Mouse (Mus musculus) MEL (cell line): Measurements from ENCODE around the gene Ddx43. TPM values are rescaled to one million over a fixed set of nuclear protein-coding genes. Genes with fewer than 3 reads are reported as not detected.
A peak's percentile ranks its signal among the peaks of the same experiment; 100 is the strongest.

ENCODE experiments used
- DNase-seq: peaks from one replicate; pipeline ENCODE4 v3.0.0; 2011; ENCODE audit warnings: low read depth, low spot score
- H3K27ac ChIP-seq: 2 replicates; pipeline ENCODE4 v1.5.1; 2012; ENCODE audit warnings: low read depth, mild to moderate bottlenecking, control low read depth, low read length, moderate library complexity; ENCODE audit not compliant: control insufficient read depth
- H3K27me3 ChIP-seq, 2 experiments: fragments of 150-350 bp in 1 of 2; sonication (generic) in 1 of 2; 2 replicates each; pipeline ENCODE4 v1.6.1; 2012; ENCODE audit warnings: low read length in 2 of 2, mild to moderate bottlenecking in 2 of 2, improper control_type of control experiment in 1 of 2, moderate library complexity in 1 of 2; ENCODE audit not compliant: insufficient read depth in 2 of 2, control insufficient read depth in 1 of 2
- H3K36me3 ChIP-seq, 2 experiments: 2 replicates each; pipeline ENCODE4 v1.6.1; 2012 to 2014; ENCODE audit warnings: low read length in 2 of 2, improper control_type of control experiment in 1 of 2, inconsistent platforms in 1 of 2, mild to moderate bottlenecking in 1 of 2; ENCODE audit not compliant: insufficient read depth in 2 of 2, control insufficient read depth in 1 of 2
- H3K4me1 ChIP-seq, 2 experiments: fragments of 150-350 bp in 1 of 2; sonication (generic) in 1 of 2; 2 replicates each; pipeline ENCODE4 v1.6.1; 2012; ENCODE audit warnings: low read length in 2 of 2, improper control_type of control experiment in 1 of 2, mild to moderate bottlenecking in 1 of 2; ENCODE audit not compliant: insufficient read depth in 2 of 2, control insufficient read depth in 1 of 2
- H3K4me3 ChIP-seq, 2 experiments: fragments of 150-350 bp in 1 of 2; sonication (generic) in 1 of 2; 2 replicates each; pipeline ENCODE4 v1.5.1; 2012; ENCODE audit warnings: low read depth in 2 of 2, low read length in 2 of 2, mild to moderate bottlenecking in 2 of 2, moderate library complexity in 2 of 2, control low read depth in 1 of 2, improper control_type of control experiment in 1 of 2; ENCODE audit not compliant: control insufficient read depth in 1 of 2, insufficient read depth in 1 of 2
- H3K79me2 ChIP-seq: 2 replicates; pipeline ENCODE4 v1.6.1; 2012; ENCODE audit warnings: mild to moderate bottlenecking, low read length, moderate library complexity; ENCODE audit not compliant: control insufficient read depth, poor library complexity, insufficient read depth
- H3K9ac ChIP-seq: 2 replicates; pipeline ENCODE4 v1.6.1; 2012; ENCODE audit warnings: low read depth, mild to moderate bottlenecking, control low read depth, low read length, moderate library complexity; ENCODE audit not compliant: control insufficient read depth, poor library complexity, severe bottlenecking
- H3K9me3 ChIP-seq: fragments of 150-350 bp; sonication (generic); replicated peaks from 2 replicates; pipeline ENCODE4 v1.6.1; 2012; ENCODE audit warnings: mild to moderate bottlenecking, low read length, improper control_type of control experiment, moderate library complexity; ENCODE audit not compliant: insufficient read depth
- BHLHE40 ChIP-seq: IDR thresholded peaks from 2 replicates; pipeline ENCODE4 v1.6.1; 2012; ENCODE audit warnings: low read depth, mild to moderate bottlenecking, inconsistent platforms, low read length, improper control_type of control experiment, borderline replicate concordance
- CHD1 ChIP-seq: IDR thresholded peaks from 2 replicates; pipeline ENCODE4 v1.6.1; 2012; ENCODE audit warnings: low read depth, mild to moderate bottlenecking, inconsistent platforms, low read length, improper control_type of control experiment
- CHD2 ChIP-seq: IDR thresholded peaks from 2 replicates; pipeline ENCODE4 v1.6.1; 2011; ENCODE audit warnings: low read length, improper control_type of control experiment
- E2F4 ChIP-seq: IDR thresholded peaks from 2 replicates; pipeline ENCODE4 v1.6.1; 2011; ENCODE audit warnings: low read depth, low read length, improper control_type of control experiment, borderline replicate concordance
- ELF1 ChIP-seq: IDR thresholded peaks from 2 replicates; pipeline ENCODE4 v1.6.1; 2014; ENCODE audit warnings: low read depth, mild to moderate bottlenecking, inconsistent platforms, low read length, improper control_type of control experiment, moderate library complexity
- ETS1 ChIP-seq: IDR thresholded peaks from 2 replicates; pipeline ENCODE4 v1.6.1; 2012; ENCODE audit warnings: low read depth, mild to moderate bottlenecking, inconsistent platforms, low read length, improper control_type of control experiment, moderate library complexity
- GABPA ChIP-seq: IDR thresholded peaks from 2 replicates; pipeline ENCODE4 v1.6.1; 2012; ENCODE audit warnings: low read depth, mild to moderate bottlenecking, inconsistent platforms, low read length, improper control_type of control experiment, moderate library complexity
- GATA1 ChIP-seq: IDR thresholded peaks from 2 replicates; pipeline ENCODE4 v1.6.1; 2011; ENCODE audit warnings: low read depth, low read length, improper control_type of control experiment
- HCFC1 ChIP-seq: IDR thresholded peaks from 2 replicates; pipeline ENCODE4 v1.6.1; 2012; ENCODE audit warnings: low read depth, mild to moderate bottlenecking, inconsistent platforms, low read length, improper control_type of control experiment, moderate library complexity
- MAFK ChIP-seq: IDR thresholded peaks from 2 replicates; pipeline ENCODE4 v1.6.1; 2011; ENCODE audit warnings: low read depth, mild to moderate bottlenecking, low read length, improper control_type of control experiment, borderline replicate concordance
- MAX ChIP-seq: IDR thresholded peaks from 2 replicates; pipeline ENCODE4 v1.6.1; 2011; ENCODE audit warnings: low read length, improper control_type of control experiment
- MEF2A ChIP-seq: IDR thresholded peaks from 2 replicates; pipeline ENCODE4 v1.6.1; 2014; ENCODE audit warnings: low read depth, mild to moderate bottlenecking, inconsistent platforms, low read length, improper control_type of control experiment; ENCODE audit not compliant: poor library complexity, insufficient replicate concordance, severe bottlenecking; ENCODE audit errors: extremely low read depth
- MYB ChIP-seq: IDR thresholded peaks from 2 replicates; pipeline ENCODE4 v1.6.1; 2011; ENCODE audit warnings: mild to moderate bottlenecking, low read depth, low read length, improper control_type of control experiment
- MYC ChIP-seq: IDR thresholded peaks from 2 replicates; pipeline ENCODE4 v1.6.1; 2011; ENCODE audit warnings: low read depth, mild to moderate bottlenecking, low read length, improper control_type of control experiment, moderate library complexity
- NELFE ChIP-seq: IDR thresholded peaks from 2 replicates; pipeline ENCODE4 v1.6.1; 2011; ENCODE audit warnings: low read depth, low read length, improper control_type of control experiment
- NRF1 ChIP-seq: IDR thresholded peaks from 2 replicates; pipeline ENCODE4 v1.6.1; 2014; ENCODE audit warnings: low read depth, mild to moderate bottlenecking, inconsistent platforms, low read length, improper control_type of control experiment, moderate library complexity; ENCODE audit not compliant: poor library complexity, insufficient read depth, severe bottlenecking
- POLR2A ChIP-seq, 2 experiments: IDR thresholded peaks; 2 replicates each; pipeline ENCODE4 v1.6.1; 2011 to 2012; ENCODE audit warnings: low read length in 2 of 2, mild to moderate bottlenecking in 2 of 2, control low read depth in 1 of 2, improper control_type of control experiment in 1 of 2, low read depth in 1 of 2, moderate library complexity in 1 of 2; ENCODE audit not compliant: control insufficient read depth in 1 of 2, insufficient read depth in 1 of 2, poor library complexity in 1 of 2
- POLR2AphosphoS2 ChIP-seq: IDR thresholded peaks from 2 replicates; pipeline ENCODE4 v1.6.1; 2011; ENCODE audit warnings: low read length, improper control_type of control experiment
- POLR2AphosphoS5 ChIP-seq: IDR thresholded peaks from 2 replicates; pipeline ENCODE4 v1.6.1; 2012; ENCODE audit warnings: low read depth, borderline replicate concordance, mild to moderate bottlenecking, inconsistent platforms, low read length, moderate library complexity, mixed read lengths
- RAD21 ChIP-seq: IDR thresholded peaks from 2 replicates; pipeline ENCODE4 v1.6.1; 2011; ENCODE audit warnings: mild to moderate bottlenecking, low read depth, low read length, improper control_type of control experiment
- RCOR1 ChIP-seq: IDR thresholded peaks from 2 replicates; pipeline ENCODE4 v1.6.1; 2012; ENCODE audit warnings: low read depth, mild to moderate bottlenecking, inconsistent platforms, low read length, improper control_type of control experiment
- SIN3A ChIP-seq: IDR thresholded peaks from 2 replicates; pipeline ENCODE4 v1.6.1; 2012; ENCODE audit warnings: low read length, improper control_type of control experiment, inconsistent platforms
- SMC3 ChIP-seq: IDR thresholded peaks from 2 replicates; pipeline ENCODE4 v1.6.1; 2011; ENCODE audit warnings: low read depth, low read length, improper control_type of control experiment
- TAL1 ChIP-seq: IDR thresholded peaks from 2 replicates; pipeline ENCODE4 v1.6.1; 2012; ENCODE audit warnings: mild to moderate bottlenecking, inconsistent platforms, low read length, moderate library complexity, mixed read lengths
- TBP ChIP-seq: IDR thresholded peaks from 2 replicates; pipeline ENCODE4 v1.8.0; 2011; ENCODE audit warnings: low read depth, low read length, improper control_type of control experiment
- TCF12 ChIP-seq: IDR thresholded peaks from 2 replicates; pipeline ENCODE4 v1.6.1; 2014; ENCODE audit warnings: low read depth, mild to moderate bottlenecking, inconsistent platforms, low read length, improper control_type of control experiment, moderate library complexity
- UBTF ChIP-seq: IDR thresholded peaks from 2 replicates; pipeline ENCODE4 v1.6.1; 2012; ENCODE audit warnings: low read depth, mild to moderate bottlenecking, inconsistent platforms, low read length, improper control_type of control experiment, moderate library complexity, borderline replicate concordance; ENCODE audit not compliant: insufficient read depth
- USF1 ChIP-seq: IDR thresholded peaks from 2 replicates; pipeline ENCODE4 v1.6.1; 2014; ENCODE audit warnings: low read depth, mild to moderate bottlenecking, inconsistent platforms, low read length, improper control_type of control experiment, moderate library complexity
- USF2 ChIP-seq, 2 experiments: IDR thresholded peaks; 2 replicates each; pipeline ENCODE4 v1.6.1; 2011 to 2012; ENCODE audit warnings: improper control_type of control experiment in 2 of 2, low read length in 2 of 2, borderline replicate concordance in 1 of 2, inconsistent platforms in 1 of 2, low read depth in 1 of 2, mild to moderate bottlenecking in 1 of 2; ENCODE audit not compliant: insufficient read depth in 1 of 2
- ZC3H11A ChIP-seq: IDR thresholded peaks from 2 replicates; pipeline ENCODE4 v1.6.1; 2012; ENCODE audit warnings: low read depth, mild to moderate bottlenecking, inconsistent platforms, low read length, improper control_type of control experiment
- ZNF384 ChIP-seq: IDR thresholded peaks from 2 replicates; pipeline ENCODE4 v1.6.1; 2012; ENCODE audit warnings: low read depth, mild to moderate bottlenecking, inconsistent platforms, low read length, improper control_type of control experiment
- polyA plus RNA-seq, 2 experiments: library from polyadenylated mRNA; stranded (reverse) in 1 of 2; unstranded in 1 of 2; fragments of >175 nt in 1 of 2; fragments of >200 nt in 1 of 2; gene quantifications; 2 replicates each; pipeline versions ENCODE4 v1.2.1 to v1.2.4; 2012; ENCODE audit warnings: low replicate concordance in 2 of 2, low read depth in 1 of 2; ENCODE audit not compliant: insufficient read length in 2 of 2, insufficient read depth in 1 of 2, missing spikeins in 1 of 2
- total RNA-seq: library from RNA; depleted of rRNA; stranded (reverse); fragments of 300-350 nt; gene quantifications from 2 replicates; pipeline ENCODE4 v1.2.3, GENCODE M21; 2012

The Ddx43 gene
- total and polyA plus RNA-seq, 3 experiments: 5.5 to 7.2 TPM; not detected in 1

- no peak for TF ChIP-seq MEF2A
- peak; percentile 74 for TF ChIP-seq ZNF384
- no peak for TF ChIP-seq POLR2AphosphoS2
- no peak for TF ChIP-seq BHLHE40
- TF ChIP-seq, all 39 proteins: peak for 1
- H3K4me1 ChIP-seq: peaks cover 6 to 11% of the 10 kb centered on the region in 2 experiments; a peak in 3 of 4 replicates
- DNase-seq: no peak
- H3K9me3 ChIP-seq: no peaks in the 10 kb centered on the region
- H3K27ac ChIP-seq: peak overlapping the region; percentile 33
- H3K4me3 ChIP-seq: peak overlapping the region; percentile 35 to 37; a peak in 3 of 4 replicates
- H3K27me3 ChIP-seq: no peaks in the 10 kb centered on the region
- peak overlapping the region; percentile 39 for H3K9ac ChIP-seq
- peaks cover 17% of the 10 kb centered on the region for H3K79me2 ChIP-seq
- peaks cover 0 to 15% of the 10 kb centered on the region in 2 experiments for H3K36me3 ChIP-seq
Observed at GRCm38 (mm10) chr9:78395244-78395629, 340 bp upstream of the Ddx43 start.

DNA sequence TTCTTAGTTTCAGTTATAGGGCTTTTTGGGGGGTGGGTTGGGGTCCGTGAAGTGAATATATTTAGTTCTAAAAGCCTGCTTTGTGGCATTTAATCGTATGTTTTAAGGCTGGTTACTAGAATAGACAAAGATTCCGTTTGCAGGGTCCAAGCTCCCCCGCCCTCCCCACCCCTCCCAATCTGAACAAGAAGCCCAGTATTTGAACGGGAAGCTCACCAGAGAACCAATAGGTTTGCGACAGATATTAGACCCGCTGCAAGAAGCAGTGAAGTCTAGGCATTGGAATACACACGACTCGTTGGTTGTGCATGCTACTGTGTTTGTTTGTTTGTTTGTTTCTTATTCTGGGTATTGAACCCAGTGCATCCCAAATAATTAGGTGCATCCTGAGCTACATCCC is 940 bp downstream of the Ddx43 start:
- Histone ChIP-seq H3K36me3 (peaks cover 2 to 15% of the 10 kb centered on the region in 2 experiments), H3K9me3 (no peaks in the 10 kb centered on the region), H3K9ac (peak overlapping the region; percentile 77), H3K4me3 (peak overlapping the region; percentile 80 to 87), H3K79me2 (peaks cover 17% of the 10 kb centered on the region), H3K4me1 (peaks cover 6 to 11% of the 10 kb centered on the region in 2 experiments; a peak in 3 of 4 replicates), H3K27me3 (no peaks in the 10 kb centered on the region), H3K27ac (peak overlapping the region; percentile 62)
- peak; percentile 68 for DNase-seq
- TF ChIP-seq TCF12: no peak
- TF ChIP-seq RAD21: no peak
- no peak for TF ChIP-seq MYB
- TF ChIP-seq TAL1: no peak
- no peak for TF ChIP-seq GATA1
- TF ChIP-seq TBP: 0 out of 2 replicates have a peak, but pooled peaks have one; percentile 15
- TF ChIP-seq NELFE: no peak
- TF ChIP-seq MAX: no peak
- no peak for TF ChIP-seq MAFK
- no peak for TF ChIP-seq POLR2AphosphoS2
- TF ChIP-seq GABPA: no peak
- TF ChIP-seq MYC: no peak
- no peak for TF ChIP-seq ZC3H11A
- no peak for TF ChIP-seq USF2 (IDR thresholded peaks at IDR 0.05; ENCODE audit: borderline replicate concordance in 1 of 2, insufficient read depth in 1 of 2, low read depth in 1 of 2, low read length in 2 of 2)
- no peak for TF ChIP-seq RCOR1
- TF ChIP-seq POLR2A (IDR thresholded peaks at IDR 0.05; ENCODE audit: control insufficient read depth in 1 of 2, insufficient read depth in 1 of 2, low read depth in 1 of 2, low read length in 2 of 2, poor library complexity in 1 of 2): no peak
- TF ChIP-seq CHD1: no peak
- TF ChIP-seq HCFC1: peak; percentile 28; the same call in 1 of the 2 replicates
- TF ChIP-seq POLR2AphosphoS5: no peak
- TF ChIP-seq USF1: no peak
- no peak for TF ChIP-seq BHLHE40
- no peak for TF ChIP-seq UBTF
- TF ChIP-seq NRF1: no peak
- TF ChIP-seq ELF1: no peak
- no peak for TF ChIP-seq CHD2
- TF ChIP-seq SIN3A: 0 out of 2 replicates have a peak, but pooled peaks have one; percentile 33
- TF ChIP-seq E2F4: no peak
- no peak for TF ChIP-seq MEF2A
- no peak for TF ChIP-seq ETS1
- no peak for TF ChIP-seq SMC3
